Mouse (Mus musculus): Measurements from ENCODE around the gene 4932438H23Rik.

4932438H23Rik gene

GRCm38 (mm10) chr16:91095022-91095421 lies at the start of gene 4932438H23Rik:
Gene 4932438H23Rik (minus strand): TSS chr16:91095122.
- no peak for DNase-seq (ENCODE audit: low read depth, low spot score)

GRCm38 (mm10) chr16:91140991-91141630 lies 46.2 kb upstream of the 4932438H23Rik start:
- DNase-seq (ENCODE audit: low read depth, low spot score), result no peak

GRCm38 (mm10) chr16:91140457-91140856 lies 45.5 kb upstream of the 4932438H23Rik start:
- no peak for DNase-seq (ENCODE audit: low read depth, low spot score)

DNA sequence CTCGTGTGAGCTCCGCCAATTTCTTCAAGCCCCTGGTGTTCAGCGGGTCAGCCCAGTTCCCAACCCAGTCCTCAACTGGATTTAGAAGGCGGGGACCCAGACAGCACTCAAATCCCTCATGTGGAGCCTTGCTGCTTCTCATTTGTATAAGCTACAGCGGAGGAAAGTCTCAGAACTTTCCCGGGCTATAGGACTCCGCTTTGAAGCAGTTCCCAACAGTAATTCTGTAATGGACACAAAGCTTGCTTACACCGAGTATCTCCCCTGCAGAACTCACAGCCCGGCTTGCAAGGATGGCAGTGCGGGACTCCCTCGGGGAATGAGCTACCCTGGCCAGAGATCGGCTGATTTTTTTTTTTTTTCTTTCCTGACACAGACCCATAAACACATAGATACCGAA lies 45.1 kb upstream of the 4932438H23Rik start:
- no peak for DNase-seq (ENCODE audit: low read depth, low spot score)

DNA sequence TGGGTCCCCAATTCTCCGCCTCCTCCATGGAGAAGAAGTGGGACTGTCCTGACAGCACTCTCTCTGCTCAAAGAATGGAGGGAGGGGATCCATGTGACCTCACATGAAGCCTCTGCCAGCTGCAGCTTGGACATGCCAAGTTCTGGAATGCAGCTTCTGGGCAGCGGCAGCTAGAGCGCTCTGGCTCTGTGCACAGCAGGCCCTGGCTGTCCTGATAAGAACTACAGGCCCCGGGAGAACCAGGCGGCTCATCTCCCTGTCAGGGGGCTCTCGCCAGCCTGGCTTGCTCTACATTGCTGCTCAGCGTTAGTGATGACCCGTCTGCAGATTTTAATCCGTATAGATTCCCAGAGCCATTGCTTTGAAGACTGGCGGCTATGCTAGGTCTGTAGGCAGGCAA lies 44.6 kb upstream of the 4932438H23Rik start:
- no peak for DNase-seq (ENCODE audit: low read depth, low spot score)

- DNase-seq (ENCODE audit: low read depth, low spot score), result no peak
These were observed 43.8 kb upstream of the 4932438H23Rik start for GRCm38 (mm10) chr16:91138736-91139135.

- no peak for DNase-seq (ENCODE audit: low read depth, low spot score)
These were observed 43.2 kb upstream of the 4932438H23Rik start for GRCm38 (mm10) chr16:91138151-91138550.

- no peak for DNase-seq (ENCODE audit: low read depth, low spot score)
These were observed 41.7 kb upstream of the 4932438H23Rik start for GRCm38 (mm10) chr16:91136607-91137006.

GRCm38 (mm10) chr16:91129916-91130315 lies 35.0 kb upstream of the 4932438H23Rik start:
- no peak for DNase-seq (ENCODE audit: low read depth, low spot score)

GRCm38 (mm10) chr16:91128431-91128830 lies 33.5 kb upstream of the 4932438H23Rik start:
- DNase-seq (ENCODE audit: low read depth, low spot score), result no peak

DNA sequence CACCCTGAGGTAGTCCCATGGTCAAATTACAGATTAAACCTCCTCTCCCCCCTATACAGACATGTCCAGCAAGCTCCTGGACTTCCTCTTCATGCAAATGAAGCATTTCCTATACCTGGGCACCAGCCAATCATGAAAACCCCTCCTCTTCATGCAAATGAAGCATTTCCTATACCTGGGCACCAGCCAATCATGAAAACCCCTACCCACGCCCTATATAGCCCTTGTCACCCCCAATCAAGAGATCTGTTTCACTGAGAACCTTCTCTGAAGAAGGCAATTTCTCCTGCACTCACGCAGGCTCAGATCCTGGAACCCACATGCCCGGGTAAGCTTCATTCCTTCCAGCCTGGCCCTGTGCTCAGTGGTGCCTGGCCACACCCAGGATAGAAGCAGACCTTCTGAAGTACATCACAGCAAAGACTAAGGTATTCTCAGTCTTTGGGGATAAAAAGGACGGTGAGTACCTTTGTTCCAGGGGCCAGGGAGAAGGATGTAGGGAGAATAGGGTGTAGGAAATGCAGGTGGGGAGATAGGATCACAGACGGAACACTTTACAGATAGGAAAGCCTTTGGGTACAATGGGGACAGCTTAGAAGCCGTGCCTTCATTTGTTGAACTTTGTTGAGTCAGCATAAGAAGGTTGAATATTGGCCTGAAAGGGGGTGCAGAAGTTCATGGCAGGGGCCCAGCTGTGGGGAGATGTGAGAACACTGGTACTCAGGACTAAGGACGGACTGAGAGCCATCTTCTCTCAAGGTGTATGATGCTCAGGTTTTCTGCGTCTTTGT lies 32.0 kb upstream of the 4932438H23Rik start:
- no peak for DNase-seq (ENCODE audit: low read depth, low spot score)

- no peak for DNase-seq (ENCODE audit: low read depth, low spot score)
These were observed 29.3 kb upstream of the 4932438H23Rik start for GRCm38 (mm10) chr16:91124256-91124655.

- DNase-seq (ENCODE audit: low read depth, low spot score), result no peak
These were observed 28.9 kb upstream of the 4932438H23Rik start for GRCm38 (mm10) chr16:91123821-91124220.

DNA sequence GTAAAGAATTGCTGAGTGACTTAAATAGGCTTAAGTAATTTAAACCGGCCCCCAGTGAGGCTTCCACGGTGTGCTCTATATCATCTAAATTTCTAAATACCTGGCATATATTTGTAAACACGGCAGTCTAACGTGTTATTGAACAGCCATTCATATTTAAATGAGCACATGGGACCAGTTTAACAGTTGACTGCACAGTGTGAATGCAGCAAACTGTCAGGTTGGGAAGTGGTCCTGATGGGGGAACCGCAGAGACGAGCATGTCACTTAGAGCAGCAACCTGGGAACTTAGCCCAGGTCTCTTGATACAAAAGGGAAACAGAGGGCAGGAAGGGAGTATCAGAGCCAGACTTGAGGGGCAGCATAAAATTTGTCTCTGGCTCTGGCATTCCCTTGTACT lies 25.0 kb upstream of the 4932438H23Rik start:
- DNase-seq (ENCODE audit: low read depth, low spot score), result no peak

- peak; percentile 54 for DNase-seq (ENCODE audit: low read depth, low spot score)
These were observed 21.8 kb upstream of the 4932438H23Rik start for GRCm38 (mm10) chr16:91116696-91117095.

DNA sequence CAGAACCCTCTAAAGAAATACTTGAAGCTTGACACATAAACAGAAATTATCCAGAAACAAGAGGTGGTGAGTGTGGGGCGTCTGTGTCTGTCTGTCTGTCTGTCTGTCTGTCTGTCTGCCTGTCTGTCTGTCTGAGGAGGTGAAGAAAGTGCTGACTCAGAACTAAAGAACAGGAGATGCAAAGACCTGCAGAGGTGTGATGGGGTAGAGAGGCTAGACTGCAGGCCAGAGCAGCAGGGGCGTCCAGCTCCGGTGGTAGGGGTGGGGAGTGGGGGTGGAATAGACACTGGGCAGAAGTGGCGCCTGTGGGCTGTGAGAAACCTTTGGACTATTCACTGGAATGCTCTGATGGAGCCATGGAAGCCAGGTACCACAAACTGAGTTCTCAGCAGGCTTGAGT lies 21.1 kb upstream of the 4932438H23Rik start:
- DNase-seq (ENCODE audit: low read depth, low spot score), result no peak

DNA sequence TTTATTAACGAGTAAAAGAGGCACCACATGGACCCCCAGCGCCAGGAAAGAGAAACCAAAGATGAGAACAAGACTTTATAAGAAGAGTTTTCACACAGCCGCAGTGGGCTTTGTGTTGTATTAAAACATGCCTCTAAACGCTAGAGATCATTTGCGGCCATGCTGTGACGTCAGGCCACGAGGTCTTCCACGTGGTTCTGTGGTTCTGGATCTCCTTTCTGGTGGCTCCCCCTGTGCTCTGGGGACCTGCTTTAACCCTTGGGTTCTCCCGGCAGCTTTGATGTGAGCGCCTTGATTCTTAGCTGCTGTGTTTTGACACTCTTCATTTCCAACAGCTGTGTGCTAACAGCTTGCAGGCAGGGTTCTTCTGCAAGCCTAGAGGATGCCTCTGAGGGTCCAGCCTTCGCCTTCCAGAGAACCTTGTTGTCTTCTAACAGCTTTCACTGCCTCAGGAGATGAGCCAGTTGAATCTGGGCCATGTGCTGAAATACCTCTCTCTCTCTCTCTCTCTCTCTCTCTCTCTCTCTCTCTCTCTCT lies 16.1 kb upstream of the 4932438H23Rik start:
- DNase-seq (ENCODE audit: low read depth, low spot score), result no peak

GRCm38 (mm10) chr16:91107608-91108007 lies 12.7 kb upstream of the 4932438H23Rik start:
- peak; percentile 48 for DNase-seq (ENCODE audit: low read depth, low spot score)

GRCm38 (mm10) chr16:91105481-91106051 lies 10.6 kb upstream of the 4932438H23Rik start:
- no peak for DNase-seq (ENCODE audit: low read depth, low spot score)

DNA sequence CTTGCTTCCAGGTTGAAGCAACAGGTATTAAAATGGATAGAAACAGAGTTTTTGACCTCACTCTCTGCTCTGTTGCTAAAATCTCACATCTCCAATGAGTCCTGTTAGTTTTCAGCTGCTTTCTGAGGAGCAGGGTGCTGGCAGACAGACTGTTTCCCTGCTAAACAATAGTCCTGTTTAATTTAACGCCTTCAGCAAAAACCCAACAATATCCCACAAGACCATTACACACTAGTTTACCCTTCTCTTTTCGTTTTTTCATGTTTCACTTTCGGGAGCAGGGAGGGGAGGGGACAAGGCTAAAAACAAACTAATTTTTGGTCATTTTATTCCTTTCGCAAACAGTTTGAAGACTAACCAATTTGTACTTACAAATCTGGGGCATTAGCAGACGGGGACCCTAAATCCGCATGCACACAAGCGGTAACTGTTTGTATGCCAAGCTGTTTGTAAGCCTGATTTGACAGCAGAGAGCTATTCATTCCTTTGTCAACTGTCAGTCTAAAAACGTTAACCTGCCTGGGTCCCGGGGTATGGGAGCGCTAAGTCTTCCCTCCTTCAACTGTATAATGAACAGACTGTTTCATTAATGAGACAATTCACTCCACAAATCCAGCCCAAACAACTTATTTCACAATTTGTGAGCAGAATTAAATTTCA lies 10.0 kb upstream of the 4932438H23Rik start:
- DNase-seq (ENCODE audit: low read depth, low spot score), result no peak

GRCm38 (mm10) chr16:91103386-91103785 lies 8.5 kb upstream of the 4932438H23Rik start:
- DNase-seq (ENCODE audit: low read depth, low spot score), result no peak

DNA sequence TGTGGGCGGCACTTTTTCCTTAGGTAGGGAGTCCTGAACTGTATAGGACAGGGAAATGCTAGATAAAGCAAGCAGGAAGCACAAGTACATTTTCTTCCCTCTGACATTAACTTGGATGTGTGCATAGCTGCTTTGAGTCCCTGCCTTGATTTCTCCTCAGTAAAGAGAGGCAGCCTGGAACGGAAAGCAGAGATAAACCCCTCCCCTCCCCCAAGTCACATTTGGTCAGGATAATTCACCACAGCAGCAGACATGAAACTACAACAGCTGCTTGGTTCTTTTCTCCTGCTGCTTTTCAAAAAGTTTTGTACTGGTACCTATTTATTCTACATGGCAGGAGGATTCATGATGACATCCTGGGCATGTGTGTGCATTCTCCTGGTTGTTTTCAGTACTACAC lies 5.6 kb upstream of the 4932438H23Rik start:
- no peak for DNase-seq (ENCODE audit: low read depth, low spot score)
